Mouse (Mus musculus): ENCODE results near the gene Lcn9.

Lcn9 gene

DNA sequence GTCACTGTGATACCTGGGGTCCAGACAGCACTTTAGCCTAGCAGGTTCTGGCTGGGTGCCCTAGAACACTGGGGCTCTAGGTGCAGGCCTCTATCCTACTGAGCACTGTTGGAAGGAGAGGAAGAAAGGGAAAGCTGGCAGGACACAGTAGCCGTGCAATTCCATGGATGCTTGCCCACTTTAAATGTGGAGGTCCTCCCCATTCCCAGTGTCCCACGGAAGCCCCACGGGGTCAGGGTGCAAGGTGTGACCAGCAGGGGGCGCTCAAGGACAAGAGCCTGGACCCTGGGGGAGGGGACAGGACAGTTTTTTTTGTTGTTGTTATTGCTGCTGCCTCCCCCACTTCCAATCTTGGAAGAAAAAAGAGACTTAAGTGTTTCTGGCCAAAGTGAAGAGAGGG, 27.4 kb downstream of the Lcn9 start:
- no peak for DNase-seq (ENCODE audit: low spot score)

DNA sequence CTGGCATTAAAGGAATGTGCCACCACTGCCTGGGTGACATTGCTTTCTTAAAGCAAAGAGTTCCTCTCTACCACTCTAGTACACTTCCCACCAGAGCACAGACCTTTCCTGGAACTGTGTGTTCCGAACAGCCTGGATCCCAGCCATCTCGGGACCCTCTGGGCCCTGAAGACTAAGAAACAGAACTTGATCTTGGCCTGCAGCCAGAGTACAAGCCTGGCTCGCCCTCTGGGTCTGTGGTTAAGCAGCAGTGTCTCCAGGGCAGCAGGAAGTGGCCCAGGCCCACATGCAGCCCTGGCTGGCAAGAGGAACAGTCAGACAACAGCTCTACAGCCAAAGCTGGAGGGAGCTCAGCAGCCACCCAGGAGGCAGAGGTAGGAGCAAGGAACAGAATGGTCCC, 29.7 kb downstream of the Lcn9 start:
- no peak for DNase-seq (ENCODE audit: low spot score)

DNA sequence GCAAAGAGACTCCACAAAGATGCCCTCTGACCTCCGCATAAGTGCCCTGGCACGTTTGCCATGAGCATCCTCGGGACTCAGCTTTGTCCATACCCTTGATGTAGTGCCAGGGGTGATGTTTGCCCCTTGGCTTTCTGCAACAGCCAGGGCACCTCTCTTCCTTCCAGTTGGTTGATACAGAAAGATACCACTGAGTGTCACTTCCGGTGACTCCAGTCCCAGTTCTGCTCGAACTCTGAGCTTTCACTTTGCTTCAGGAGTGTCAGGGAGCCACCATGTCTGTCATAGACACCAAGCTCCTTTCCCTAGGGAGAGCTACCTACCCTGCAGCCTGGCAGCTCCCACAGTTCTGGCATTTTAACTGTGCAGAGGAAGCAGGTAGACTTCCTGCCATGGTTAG, 31.0 kb downstream of the Lcn9 start:
- DNase-seq (ENCODE audit: low spot score), result no peak

DNA sequence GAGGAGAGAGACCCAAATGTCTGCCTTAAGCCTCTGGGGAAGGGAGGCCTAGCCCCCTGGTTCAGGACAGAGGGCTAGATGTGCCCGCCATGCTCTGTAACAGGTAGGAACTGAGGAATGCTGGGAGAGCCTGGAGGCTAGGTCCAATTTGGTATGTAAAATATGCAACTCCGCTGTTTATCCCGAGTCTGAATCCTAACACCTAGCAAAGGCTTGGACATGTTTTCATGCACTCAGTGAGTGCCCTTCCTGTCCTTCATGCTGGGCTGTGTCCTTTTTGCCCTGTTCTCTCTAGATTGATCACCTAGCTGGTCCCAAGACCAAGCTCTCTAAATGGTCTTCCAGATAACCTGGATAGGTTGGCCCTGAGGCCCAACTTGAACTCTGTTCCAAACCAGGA, 36.9 kb downstream of the Lcn9 start:
- no peak for DNase-seq (ENCODE audit: low spot score)

DNA sequence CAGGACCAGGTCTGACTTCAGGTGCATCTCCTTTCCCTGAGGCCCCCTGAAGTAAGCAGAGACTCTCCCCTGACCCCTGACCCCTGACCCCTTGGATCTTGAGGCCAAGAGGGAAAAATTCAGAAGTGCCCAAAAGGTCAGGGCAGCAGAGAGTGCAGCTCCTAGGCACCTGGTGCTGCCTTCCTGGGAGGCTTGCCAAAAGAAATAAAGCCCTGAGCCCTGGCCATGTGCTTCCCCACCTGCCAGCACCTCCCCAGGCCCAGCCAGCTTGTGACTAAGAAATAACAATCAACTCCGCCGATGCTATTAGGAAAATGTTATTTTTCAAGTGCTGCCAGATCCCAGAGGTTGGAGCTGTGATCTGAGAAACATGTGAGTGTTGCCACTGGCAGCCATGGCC, 39.1 kb downstream of the Lcn9 start:
- DNase-seq (ENCODE audit: low spot score), result no peak

DNA sequence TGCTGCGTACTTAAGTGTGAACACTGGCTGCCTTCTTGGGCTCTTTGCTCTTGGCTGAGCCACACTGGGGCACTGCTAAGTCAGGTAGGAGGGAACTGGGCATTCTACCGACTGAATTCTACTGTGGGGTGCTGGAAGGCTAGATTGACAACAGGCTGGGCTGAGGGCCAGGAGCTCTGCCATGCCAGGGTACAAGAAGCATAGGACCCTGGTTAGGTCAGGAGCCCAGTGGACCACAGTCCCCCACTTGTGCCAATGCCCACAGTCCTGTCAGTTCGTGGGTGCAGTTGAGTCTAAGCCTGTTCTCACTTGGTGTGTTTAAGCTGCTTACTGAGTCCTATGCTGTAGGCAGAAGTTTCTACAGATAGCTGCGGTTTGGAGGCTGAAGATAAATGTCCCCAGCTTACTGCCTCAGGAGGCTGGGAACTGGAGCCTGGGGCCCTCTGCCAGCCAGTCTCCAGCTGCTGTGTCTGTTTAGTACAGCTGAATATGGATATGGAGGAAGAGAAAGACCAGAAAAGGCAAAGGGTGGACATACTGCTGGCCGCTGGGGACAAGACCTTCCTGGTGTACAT, 39.8 kb downstream of the Lcn9 start:
- DNase-seq (ENCODE audit: low spot score), result no peak

DNA sequence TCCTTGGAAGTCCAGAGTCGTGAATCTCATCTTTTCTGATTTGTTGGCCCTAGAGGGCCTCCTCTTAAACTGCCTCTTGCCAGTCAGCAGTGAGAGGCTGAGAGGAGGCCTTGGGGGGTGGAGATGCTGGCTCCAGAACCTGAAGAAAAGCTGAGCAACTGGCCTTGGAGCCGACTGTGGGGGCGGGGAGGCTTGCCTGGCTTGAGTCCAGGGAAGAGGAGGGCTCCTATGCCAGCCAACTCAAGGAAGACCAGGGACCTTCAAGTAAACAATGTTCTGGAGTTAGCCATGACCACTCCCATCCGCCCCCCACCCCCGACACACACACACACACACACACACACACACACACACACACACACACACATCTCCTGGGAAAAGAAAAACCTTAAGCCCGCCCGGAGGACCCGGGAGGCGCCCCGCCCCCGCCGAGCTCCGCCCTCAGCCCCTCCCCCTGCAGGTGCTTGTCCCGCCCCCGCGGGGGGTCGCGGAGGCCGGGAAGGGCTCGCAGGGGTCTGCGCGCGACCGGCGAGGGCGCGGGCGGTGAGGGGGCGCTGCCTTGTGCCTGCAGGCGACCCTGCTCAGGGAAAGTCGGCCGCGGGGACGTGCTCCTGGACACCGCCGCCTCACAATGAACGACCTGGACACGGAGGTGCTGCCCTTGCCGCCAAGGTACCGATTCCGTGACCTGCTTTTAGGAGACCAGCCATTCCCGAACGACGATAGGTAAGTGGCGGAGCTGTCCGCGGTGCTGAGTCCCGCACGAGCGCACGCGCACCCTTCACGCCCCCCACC, 40.6 kb downstream of the Lcn9 start, which contains the start of gene Kcnt1:
Gene Kcnt1 (plus strand): TSS at position 398 of the 795 bp plus-strand sequence.
- no peak for DNase-seq (ENCODE audit: low spot score)

DNA sequence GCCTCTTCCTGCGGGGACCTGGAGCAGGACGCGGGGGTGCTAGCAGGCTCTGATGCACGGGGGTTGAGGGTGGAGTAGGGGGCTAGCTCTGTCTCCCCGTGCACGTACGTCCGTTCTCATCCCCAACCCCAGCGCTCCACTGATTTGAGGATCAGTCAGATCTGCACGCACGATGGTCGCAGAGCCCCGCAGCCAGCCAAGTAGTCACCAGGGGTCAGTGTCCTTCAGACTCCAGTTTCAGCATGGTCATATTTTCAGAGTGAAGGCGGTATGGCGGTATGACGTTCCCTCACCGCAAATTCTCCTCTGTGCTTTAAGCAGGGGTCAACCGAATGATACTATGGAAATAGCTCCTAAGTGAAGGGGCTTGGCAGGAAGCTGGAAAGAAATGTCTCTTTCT, 41.3 kb downstream of the Lcn9 start:
- DNase-seq (ENCODE audit: low spot score), result no peak

DNA sequence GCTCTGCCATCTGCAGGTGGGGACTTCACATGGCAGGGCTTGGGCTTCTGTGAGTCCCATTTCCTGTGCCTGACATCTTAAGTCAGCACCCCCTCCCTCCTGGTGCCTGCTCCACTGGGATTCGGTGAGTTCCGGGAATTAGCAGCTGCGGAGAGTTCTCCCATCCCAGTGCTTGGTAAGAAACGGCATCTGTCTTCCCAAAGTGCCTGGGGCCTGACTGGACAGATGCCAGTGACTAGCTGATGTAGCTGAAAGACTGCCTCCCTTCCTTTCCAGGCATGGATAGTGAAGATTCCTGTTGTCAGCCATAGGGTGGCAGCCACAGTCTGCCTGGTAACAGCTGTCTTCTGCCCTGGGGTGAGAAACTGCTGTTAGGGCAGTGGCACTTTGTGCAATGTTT, 42.5 kb downstream of the Lcn9 start:
- DNase-seq (ENCODE audit: low spot score), result no peak

DNA sequence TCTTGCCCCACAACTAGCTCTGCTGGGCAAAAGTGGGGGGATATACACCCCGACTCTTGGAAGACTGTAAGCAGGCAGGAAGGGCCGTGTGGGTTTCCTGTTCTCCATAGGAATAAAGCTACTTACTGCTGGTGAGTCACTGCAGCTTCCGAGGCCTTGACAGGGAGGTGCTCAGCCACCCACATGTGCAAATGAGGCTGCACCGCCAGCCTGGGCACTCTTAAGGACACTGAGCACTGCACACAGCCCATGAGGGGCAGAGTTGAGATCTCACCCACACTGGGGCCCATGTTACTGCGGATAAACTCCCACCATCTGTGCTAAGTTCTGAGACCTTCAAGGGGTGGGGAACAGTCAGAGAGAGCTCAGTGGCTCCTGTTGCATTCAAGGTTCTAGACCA, 43.7 kb downstream of the Lcn9 start:
- no peak for DNase-seq (ENCODE audit: low spot score)
